Mouse (Mus musculus): ENCODE results near the gene Rab23. TPM values are rescaled to one million over a fixed set of nuclear protein-coding genes. Genes with fewer than 3 reads are reported as not detected.

Rab23 gene
- polyA plus RNA-seq (2017; shearing (Covaris generic)): 6.9 TPM

GRCm38 (mm10) chr1:33719733-33720225, at the start of gene Rab23:
Rab23 (plus strand) TSS chr1:33719887.

GRCm38 (mm10) chr1:33757491-33758041, 37.9 kb downstream of the Rab23 start, which contains the start of gene Bag2:
Bag2 (minus strand) TSS chr1:33757795.

Other genes starting within 250 kb of the Rab23 start
- 12.5 TPM for gene Prim2, start 50.1 kb upstream of the Rab23 start, polyA plus RNA-seq (2017; shearing (Covaris generic))
- 1.5 TPM for gene Bag2, start 37.9 kb downstream of the Rab23 start, polyA plus RNA-seq (2017; shearing (Covaris generic))
- 20.0 TPM for gene Zfp451, start 94.7 kb downstream of the Rab23 start, polyA plus RNA-seq (2017; shearing (Covaris generic))
- gene Bend6, start 187.9 kb downstream of the Rab23 start, polyA plus RNA-seq (2017; shearing (Covaris generic)): 3.9 TPM
- gene Dst, start 188.3 kb downstream of the Rab23 start, polyA plus RNA-seq (2017; shearing (Covaris generic)): 24.1 TPM

Data from CD4-positive, CD25-positive, alpha-beta regulatory T cell, adult 9 weeks (primary cell).